Mouse (Mus musculus) heart, adult 2 months (tissue): ENCODE data around the gene Prkar2b. TPM values are rescaled to one million over a fixed set of nuclear protein-coding genes. Genes with fewer than 3 reads are reported as not detected.

Source experiments
- DNase-seq, 2 experiments: peaks; one replicate each; pipeline ENCODE4 v3.0.0; 2021
- H3K27ac ChIP-seq: fragments of 200-600 bp; 2 replicates; pipeline ENCODE4 v1.8.1; 2022
- H3K27me3 ChIP-seq: fragments of 200-500 bp; 2 replicates; pipeline ENCODE4 v1.6.1; 2012; ENCODE audit warnings: mild to moderate bottlenecking, low read length, inconsistent platforms, mixed read lengths; ENCODE audit not compliant: control insufficient read depth, insufficient read depth
- H3K36me3 ChIP-seq: fragments of 200-500 bp; 2 replicates; pipeline ENCODE4 v1.6.1; 2012; ENCODE audit warnings: low read length, inconsistent platforms; ENCODE audit not compliant: control insufficient read depth, insufficient read depth
- H3K4me1 ChIP-seq: fragments of 200-500 bp; 2 replicates; pipeline ENCODE4 v1.6.1; 2011; ENCODE audit warnings: low read length; ENCODE audit not compliant: control insufficient read depth, insufficient read depth
- H3K4me3 ChIP-seq: fragments of 200-600 bp; 2 replicates; pipeline ENCODE4 v1.8.1; 2022
- H3K79me2 ChIP-seq: fragments of 200-500 bp; replicated peaks from 2 replicates; pipeline ENCODE4 v1.6.1; 2012; ENCODE audit warnings: mild to moderate bottlenecking, inconsistent platforms, low read length, moderate library complexity, mixed read lengths; ENCODE audit not compliant: control insufficient read depth, insufficient read depth
- H3K9ac ChIP-seq: fragments of 200-500 bp; 2 replicates; pipeline ENCODE4 v1.6.1; 2012; ENCODE audit warnings: low read depth, mild to moderate bottlenecking, control low read depth, inconsistent platforms, low read length, mixed read lengths
- CTCF ChIP-seq: fragments of 200-600 bp; IDR thresholded peaks from 2 replicates; pipeline ENCODE4 v1.8.1; 2022; ENCODE audit warnings: antibody characterized with exemption, mild to moderate bottlenecking, moderate library complexity
- EP300 ChIP-seq: fragments of 200-500 bp; IDR thresholded peaks from 2 replicates; pipeline ENCODE4 v1.6.1; 2011; ENCODE audit warnings: low read depth, low read length, control low read depth; ENCODE audit not compliant: insufficient read depth
- POLR2A ChIP-seq: fragments of 200-500 bp; IDR thresholded peaks from 2 replicates; pipeline ENCODE4 v1.6.1; 2011; ENCODE audit warnings: mild to moderate bottlenecking, low read depth, low read length, control low read depth; ENCODE audit not compliant: insufficient read depth
- WGBS: fragments of 180-500 bp; shearing (Covaris S2); methylation state at CpG from one replicate; pipeline ENCODE4 v1.1.7; 2018; 5-methylcytosine and 5-hydroxymethylcytosine counted together
- intact Hi-C: fragments of 180-260 bp; cut with DNase I; formaldehyde crosslinking; loops from one replicate; pipeline ENCODE4 v1.15.1; 2025
- polyA plus RNA-seq: library from polyadenylated mRNA; depleted of rRNA; stranded (reverse); fragments of >200 nt; gene quantifications from 2 replicates; pipeline ENCODE4 v1.2.3, GENCODE M21; 2012
- total RNA-seq, 2 experiments: library from RNA; stranded (reverse); gene quantifications; 2 replicates each; pipeline ENCODE4 v1.2.3; 2021

Gene Prkar2b
- total and polyA plus RNA-seq, 3 experiments = 5.4 to 10.4 (median 7.9) TPM

GRCm38 (mm10) chr12:31949193-31949741, 111.8 kb downstream of the Prkar2b start:
- 1% methylated on average over 58 of the region's 58 CpGs for WGBS

GRCm38 (mm10) chr12:31948101-31949000, 112.7 kb downstream of the Prkar2b start:
- TF ChIP-seq CTCF = no peak
- TF ChIP-seq POLR2A = no peak
- no peak for TF ChIP-seq EP300
- Histone ChIP-seq H3K27me3 (no peaks in the 10 kb centered on the region), H3K36me3 (peaks cover 28% of the 10 kb centered on the region), H3K79me2 (peaks cover 4% of the 10 kb centered on the region; the same call in 1 of the 2 replicates), H3K9ac (peak overlapping the region; percentile 100; the same call in 1 of the 2 replicates), H3K4me3 (peak overlapping the region; percentile 78), H3K4me1 (peaks cover 9% of the 10 kb centered on the region), H3K27ac (peak overlapping the region; percentile 98)
- intact Hi-C loops = no loop called here
- no peak for DNase-seq
- WGBS = 13% methylated on average over 7 of the region's 7 CpGs

More at GRCm38 (mm10) chr12:31949193-31949741, 111.8 kb downstream of the Prkar2b start:
- intact Hi-C loops = no loop called here
- H3K79me2 ChIP-seq = peaks cover 4% of the 10 kb centered on the region; the same call in 1 of the 2 replicates
- peaks cover 22% of the 10 kb centered on the region for H3K36me3 ChIP-seq
- H3K4me1 ChIP-seq = peaks cover 6% of the 10 kb centered on the region
- H3K27ac ChIP-seq = peak overlapping the region; percentile 98
- H3K4me3 ChIP-seq = peak overlapping the region; percentile 78
- no peaks in the 10 kb centered on the region for H3K27me3 ChIP-seq
- DNase-seq = peak; percentile 92 to 95
- peak overlapping the region; percentile 100 for H3K9ac ChIP-seq
- TF ChIP-seq CTCF (peak; percentile 58), EP300 (peak; percentile 52; the same call in 1 of the 2 replicates), POLR2A (peak; percentile 27; the same call in 1 of the 2 replicates)

- intact Hi-C loops = no loop called here
- Histone ChIP-seq H3K4me3 (no peak overlapping the region), H3K27me3 (no peaks in the 10 kb centered on the region), H3K9ac (no peak overlapping the region), H3K36me3 (peaks cover 36% of the 10 kb centered on the region), H3K27ac (no peak overlapping the region), H3K4me1 (peaks cover 9% of the 10 kb centered on the region), H3K79me2 (peaks cover 4% of the 10 kb centered on the region; the same call in 1 of the 2 replicates)
- TF ChIP-seq CTCF (peak; percentile 72), POLR2A (no peak)
- DNase-seq = no peak
- 89% methylated on average over 5 of the region's 5 CpGs for WGBS
Observed at GRCm38 (mm10) chr12:31947476-31947875, 113.6 kb downstream of the Prkar2b start.

GRCm38 (mm10) chr12:31944405-31944804, 116.7 kb downstream of the Prkar2b start:
- Histone ChIP-seq H3K36me3 (peaks cover 45% of the 10 kb centered on the region), H3K27me3 (no peaks in the 10 kb centered on the region), H3K4me3 (no peak overlapping the region), H3K79me2 (peaks cover 6% of the 10 kb centered on the region; the same call in 1 of the 2 replicates), H3K9ac (no peak overlapping the region), H3K4me1 (peaks cover 5% of the 10 kb centered on the region), H3K27ac (no peak overlapping the region)
- 90% methylated on average over 2 of the region's 2 CpGs for WGBS
- no peak for DNase-seq
- intact Hi-C loops = no loop called here
- TF ChIP-seq POLR2A (no peak), CTCF (no peak), EP300 (no peak)

GRCm38 (mm10) chr12:31943020-31943654, 118.0 kb downstream of the Prkar2b start:
- no peak for TF ChIP-seq EP300
- no peak for TF ChIP-seq POLR2A
- no peak for TF ChIP-seq CTCF
- H3K36me3 ChIP-seq = peaks cover 51% of the 10 kb centered on the region
- no peaks in the 10 kb centered on the region for H3K27me3 ChIP-seq
- DNase-seq = no peak
- no peak overlapping the region for H3K9ac ChIP-seq
- no peak overlapping the region for H3K27ac ChIP-seq
- peaks cover 5% of the 10 kb centered on the region for H3K4me1 ChIP-seq
- H3K79me2 ChIP-seq = peaks cover 6% of the 10 kb centered on the region; the same call in 1 of the 2 replicates
- no peak overlapping the region for H3K4me3 ChIP-seq
- WGBS = 71% methylated on average over 4 of the region's 4 CpGs
- intact Hi-C loops = no loop called here
